In genomic region chr14:78470714-78471113, GRCm38 (mm10) we compare ENCODE assay signal across 17 mouse cellular contexts.
"Had no signal": no experiment of that assay in that cellular context is flagged by ENCODE, and none has a peak within 500 bp of the region (broad histone marks: within the 10 kb centered on the region; RNA-seq: fewer than 3 reads in every experiment).

No protein-coding gene starts in this region.

- DNase-seq: gastrocnemius, adult 2 months; gastrocnemius, postnatal 10 days; gastrocnemius, postnatal 25 days; heart, adult 18-20 months; heart, postnatal 10 days; heart, postnatal 4 days; kidney, adult 18-20 months; kidney, adult 8-10 months; kidney, postnatal 10 days; kidney, postnatal 25 days; kidney, postnatal 4 days; liver; liver, embryonic 13.5 days had no signal

- ATAC-seq: hindbrain, embryonic 16.5 days; inflammation-experienced regulatory T-cells, adult 6 months; intestine, embryonic 15.5 days; intestine, postnatal 0 days had no signal
